Mouse (Mus musculus): ENCODE results near the gene Dlat.

Dlat gene

GRCm38 (mm10) chr9:50659392-50660217, at the start of gene Dlat:
Gene Dlat, minus strand, starts transcription at chr9:50659780.
- DNase-seq (ENCODE audit: low spot score in 2 of 2), result peak; percentile 87 to 89

- no peak for DNase-seq (ENCODE audit: low spot score in 2 of 2)
Measured at GRCm38 (mm10) chr9:50709108-50709507, 49.5 kb upstream of the Dlat start.

GRCm38 (mm10) chr9:50704907-50705306, 45.3 kb upstream of the Dlat start:
- DNase-seq (ENCODE audit: low spot score in 2 of 2), result no peak

GRCm38 (mm10) chr9:50700921-50701691, 41.5 kb upstream of the Dlat start:
- DNase-seq (ENCODE audit: low spot score in 2 of 2), result peak in 1 of 2 experiments; percentile 31

GRCm38 (mm10) chr9:50698418-50699409, 39.1 kb upstream of the Dlat start:
- DNase-seq (ENCODE audit: low spot score in 2 of 2), result peak; percentile 40 to 49

- DNase-seq (ENCODE audit: low spot score in 2 of 2), result peak; percentile 76 to 87
Measured at GRCm38 (mm10) chr9:50697706-50698041, 38.1 kb upstream of the Dlat start.

GRCm38 (mm10) chr9:50696851-50697705, 37.5 kb upstream of the Dlat start:
- DNase-seq (ENCODE audit: low spot score in 2 of 2), result no peak

GRCm38 (mm10) chr9:50695153-50695552, 35.6 kb upstream of the Dlat start:
- DNase-seq (ENCODE audit: low spot score in 2 of 2), result no peak

- DNase-seq (ENCODE audit: low spot score in 2 of 2), result no peak
Measured at GRCm38 (mm10) chr9:50693631-50694030, 34.1 kb upstream of the Dlat start.

GRCm38 (mm10) chr9:50692626-50693580, 33.3 kb upstream of the Dlat start:
- DNase-seq (ENCODE audit: low spot score in 2 of 2), result no peak

- DNase-seq (ENCODE audit: low spot score in 2 of 2), result no peak
Measured at GRCm38 (mm10) chr9:50686866-50687652, 27.5 kb upstream of the Dlat start.

GRCm38 (mm10) chr9:50681727-50682126, 22.1 kb upstream of the Dlat start:
- DNase-seq (ENCODE audit: low spot score in 2 of 2), result no peak

- no peak for DNase-seq (ENCODE audit: low spot score in 2 of 2)
Measured at GRCm38 (mm10) chr9:50679406-50679805, 19.8 kb upstream of the Dlat start.

- DNase-seq (ENCODE audit: low spot score in 2 of 2), result no peak
Measured at GRCm38 (mm10) chr9:50674771-50675170, 15.2 kb upstream of the Dlat start.

- no peak for DNase-seq (ENCODE audit: low spot score in 2 of 2)
Measured at GRCm38 (mm10) chr9:50670690-50671089, 11.1 kb upstream of the Dlat start.

- DNase-seq (ENCODE audit: low spot score in 2 of 2), result no peak
Measured at GRCm38 (mm10) chr9:50667579-50668498, 8.3 kb upstream of the Dlat start.

- DNase-seq (ENCODE audit: low spot score in 2 of 2), result no peak
Measured at GRCm38 (mm10) chr9:50666442-50666841, 6.9 kb upstream of the Dlat start.

GRCm38 (mm10) chr9:50664826-50665225, 5.2 kb upstream of the Dlat start:
- DNase-seq (ENCODE audit: low spot score in 2 of 2), result no peak

Measured in right cerebral cortex, postnatal 36 days (tissue).